Mouse (Mus musculus) limb, embryonic 14.5 days (tissue): Measurements from ENCODE around the gene Crybb1. TPM values are rescaled to one million over a fixed set of nuclear protein-coding genes. Genes with fewer than 3 reads are reported as not detected.

Experiments
- ATAC-seq: fragments of 200-750 bp; cut with Nextera tagmentation; 2 replicates; pipeline ENCODE4 v1.8.0; 2017; ENCODE audit warnings: low read depth, moderate number of reproducible peaks, moderate TSS enrichment; ENCODE audit not compliant: low FRiP score
- DNase-seq: peaks from one replicate; pipeline ENCODE4 v3.0.0-alpha.2; 2015; ENCODE audit warnings: low spot score
- H3K27ac ChIP-seq: fragments of 300-500 bp; sonication (generic); replicated peaks from 2 replicates; pipeline ENCODE4 v1.5.1; 2014; ENCODE audit warnings: low read depth, mild to moderate bottlenecking, low read length, moderate library complexity, mixed read lengths
- H3K27me3 ChIP-seq: fragments of 300-500 bp; sonication (generic); 2 replicates; pipeline ENCODE4 v1.6.1; 2014; ENCODE audit warnings: low read length, mixed read lengths; ENCODE audit not compliant: control insufficient read depth, insufficient read depth
- H3K36me3 ChIP-seq: fragments of 300-500 bp; sonication (generic); 2 replicates; pipeline ENCODE4 v1.6.1; 2014; ENCODE audit warnings: mild to moderate bottlenecking, low read length, moderate library complexity, mixed read lengths; ENCODE audit not compliant: control insufficient read depth, insufficient read depth
- H3K4me1 ChIP-seq: fragments of 300-500 bp; sonication (generic); 2 replicates; pipeline ENCODE4 v1.6.1; 2014; ENCODE audit warnings: antibody characterized with exemption, low read length, mixed read lengths; ENCODE audit not compliant: control insufficient read depth, insufficient read depth
- H3K4me2 ChIP-seq: fragments of 300-500 bp; sonication (generic); replicated peaks from 2 replicates; pipeline ENCODE4 v1.6.1; 2014; ENCODE audit warnings: low read depth, mild to moderate bottlenecking, low read length, moderate library complexity; ENCODE audit not compliant: severe bottlenecking
- H3K4me3 ChIP-seq: fragments of 300-500 bp; sonication (generic); replicated peaks from 2 replicates; pipeline ENCODE4 v1.5.1; 2014; ENCODE audit warnings: low read length
- H3K9ac ChIP-seq: fragments of 300-500 bp; sonication (generic); 2 replicates; pipeline ENCODE4 v1.6.1; 2014; ENCODE audit warnings: mild to moderate bottlenecking, low read depth, low read length, moderate library complexity; ENCODE audit not compliant: severe bottlenecking
- H3K9me3 ChIP-seq: fragments of 300-500 bp; sonication (generic); 2 replicates; pipeline ENCODE4 v1.6.1; 2016; ENCODE audit warnings: low read length; ENCODE audit not compliant: control insufficient read depth
- POLR2A ChIP-seq: fragments of 200-500 bp; IDR thresholded peaks from 2 replicates; pipeline ENCODE4 v1.8.0; 2012; ENCODE audit warnings: inconsistent platforms, mild to moderate bottlenecking, moderate library complexity, borderline replicate concordance; ENCODE audit not compliant: insufficient read depth, insufficient read length; ENCODE audit errors: extremely low read depth
- WGBS: fragments of 180-500 bp; shearing (Covaris S2); extraction: QIAGEN DNeasy Blood & Tissue Kit; methylation state at CpG from one replicate; pipeline ENCODE4 v1.1.7; 2014; 5-methylcytosine and 5-hydroxymethylcytosine counted together
- polyA plus RNA-seq, 2 experiments: library from polyadenylated mRNA; depleted of rRNA in 1 of 2; stranded (reverse) in 1 of 2; unstranded in 1 of 2; fragments of >200 nt; fragmentation: Nextera tagmentation in 1 of 2; extraction: Ambion mirVana in 1 of 2; gene quantifications; 2 replicates each; pipeline versions ENCODE4 v1.2.1 to v1.2.3; 2012 to 2014

The Crybb1 gene
- polyA plus RNA-seq, 2 experiments = 0.54 to 1.9 TPM

DNA sequence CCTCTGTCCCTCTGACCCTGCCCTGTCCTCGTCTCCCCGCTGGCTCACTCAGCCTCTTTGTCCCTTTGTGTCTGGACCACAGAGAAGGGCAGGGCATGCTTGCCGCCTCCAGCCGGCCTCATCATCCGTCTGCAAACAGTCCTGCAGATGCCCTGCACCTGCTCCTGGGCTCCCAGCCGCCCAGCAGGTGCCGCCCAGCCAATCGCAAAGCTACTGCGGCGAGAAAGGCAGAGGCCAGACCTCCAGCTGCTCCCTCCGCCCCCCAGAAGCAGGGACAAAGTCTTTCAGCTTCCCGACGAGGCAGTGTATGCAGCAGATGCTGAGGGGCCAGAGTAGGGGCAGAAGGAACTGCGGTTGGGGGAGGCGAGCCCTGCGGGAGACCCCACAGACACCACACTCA is 18.2 kb upstream of the Crybb1 start:
- DNase-seq (no peak), ATAC-seq (peak; percentile 69)
- Histone ChIP-seq H3K9me3 (no peaks in the 10 kb centered on the region), H3K36me3 (no peaks in the 10 kb centered on the region), H3K27me3 (peaks cover 9% of the 10 kb centered on the region; the same call in 1 of the 2 replicates), H3K27ac (no peak overlapping the region), H3K4me3 (no peak overlapping the region), H3K4me2 (no peak overlapping the region), H3K9ac (peak overlapping the region; percentile 34; the same call in 1 of the 2 replicates), H3K4me1 (peaks cover 4% of the 10 kb centered on the region; the same call in 1 of the 2 replicates)
- no peak for TF ChIP-seq POLR2A
- 4% methylated on average over 16 of the region's 16 CpGs for WGBS

DNA sequence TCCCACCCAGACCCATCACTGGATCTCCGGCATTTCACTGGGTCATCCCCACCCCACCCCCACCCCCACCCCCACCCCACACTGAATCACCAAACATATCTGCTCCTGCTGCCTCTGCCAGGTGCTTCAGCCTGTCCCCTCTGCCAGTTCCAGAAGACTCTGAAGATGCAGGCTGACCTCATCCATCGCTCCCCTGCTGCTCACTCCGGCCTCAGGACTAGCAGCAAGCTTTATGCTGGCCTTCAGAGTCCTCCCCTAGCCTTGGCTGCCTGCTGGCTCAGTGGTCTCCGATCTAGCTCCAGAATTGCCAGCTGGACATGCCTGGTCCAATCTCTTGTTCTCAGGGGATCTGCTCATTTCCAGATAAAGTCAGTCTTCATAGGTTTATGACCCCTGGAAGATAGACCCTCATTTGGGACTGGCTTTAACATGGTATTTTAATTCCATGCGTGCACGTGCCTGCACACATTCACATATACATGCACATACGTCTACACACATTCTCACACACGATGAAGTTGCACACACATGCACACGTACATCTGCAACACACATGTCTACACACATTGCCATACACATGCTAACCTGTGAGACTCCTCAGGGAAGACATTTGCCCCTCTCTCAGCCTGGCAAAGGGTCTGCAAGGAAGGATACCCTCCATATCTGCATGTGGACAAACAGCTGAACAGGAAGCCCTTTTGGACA is 17.6 kb upstream of the Crybb1 start:
- Histone ChIP-seq H3K4me2 (no peak overlapping the region), H3K4me3 (no peak overlapping the region), H3K4me1 (peaks cover 4% of the 10 kb centered on the region; the same call in 1 of the 2 replicates), H3K9ac (peak overlapping the region; percentile 34; the same call in 1 of the 2 replicates), H3K27me3 (peaks cover 9% of the 10 kb centered on the region; the same call in 1 of the 2 replicates), H3K27ac (no peak overlapping the region), H3K36me3 (no peaks in the 10 kb centered on the region), H3K9me3 (no peaks in the 10 kb centered on the region)
- DNase-seq = no peak
- ATAC-seq = no peak
- WGBS = 58% methylated on average over 8 of the region's 9 CpGs
- no peak for TF ChIP-seq POLR2A

DNA sequence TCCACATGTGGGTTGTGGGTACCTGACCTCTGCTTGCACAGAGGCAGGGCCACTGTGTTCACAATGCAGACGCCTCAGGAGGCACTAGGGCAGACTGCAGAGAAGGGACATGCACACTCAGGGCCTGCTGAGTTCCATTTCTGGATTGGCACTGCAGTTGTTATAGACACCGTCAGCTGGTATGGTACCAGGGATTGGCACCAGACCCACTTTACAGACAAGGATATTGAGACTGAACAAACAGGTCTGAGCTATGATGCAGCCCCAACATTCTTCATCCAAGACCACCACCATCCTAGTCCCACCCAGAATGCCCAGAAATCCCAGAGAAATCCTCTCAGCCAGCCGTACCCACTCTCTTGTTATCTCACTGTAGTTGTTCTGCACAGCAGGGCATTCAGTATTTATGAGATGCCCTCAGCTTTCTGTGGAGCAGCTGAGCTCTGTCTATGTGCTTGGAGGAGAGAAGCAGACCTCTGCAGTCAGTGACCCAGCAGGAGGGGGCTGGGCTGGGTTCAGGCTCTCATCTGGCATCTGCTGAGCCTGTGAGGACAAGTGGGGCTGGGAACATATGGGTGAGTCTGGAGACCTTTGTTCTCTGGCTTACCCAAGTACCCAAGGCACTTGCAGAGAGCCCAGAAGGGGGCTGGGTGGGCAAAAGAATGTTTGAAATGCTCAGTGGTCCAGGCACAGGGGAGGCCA is 16.7 kb upstream of the Crybb1 start:
- no peak overlapping the region for H3K4me2 ChIP-seq
- H3K9ac ChIP-seq = no peak overlapping the region
- H3K9me3 ChIP-seq = no peaks in the 10 kb centered on the region
- no peaks in the 10 kb centered on the region for H3K36me3 ChIP-seq
- peaks cover 4% of the 10 kb centered on the region; the same call in 1 of the 2 replicates for H3K4me1 ChIP-seq
- peaks cover 9% of the 10 kb centered on the region; the same call in 1 of the 2 replicates for H3K27me3 ChIP-seq
- no peak overlapping the region for H3K4me3 ChIP-seq
- TF ChIP-seq POLR2A = no peak
- H3K27ac ChIP-seq = no peak overlapping the region
- WGBS = 69% methylated on average over 3 of the region's 3 CpGs
- DNase-seq = no peak
- ATAC-seq = no peak

DNA sequence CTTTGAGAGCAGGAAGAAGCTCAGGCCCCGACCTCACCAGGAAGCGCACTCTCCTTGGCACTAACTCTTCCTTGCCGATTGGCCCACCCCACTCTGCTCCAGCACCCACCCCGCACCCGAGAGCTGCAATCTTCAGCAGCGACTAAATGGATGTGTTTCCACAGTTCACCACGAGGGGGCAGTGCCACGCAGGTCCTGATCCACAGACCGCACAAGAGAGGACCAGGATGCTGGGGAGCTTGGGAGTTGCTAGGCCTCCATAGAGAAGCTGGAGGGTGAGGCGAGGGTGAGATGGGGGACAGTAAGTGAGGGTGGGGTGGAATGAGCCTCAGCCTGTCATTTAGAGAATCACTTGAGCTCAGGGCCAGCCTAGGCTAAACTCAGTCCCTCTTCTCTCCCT is 14.9 kb upstream of the Crybb1 start:
- no peaks in the 10 kb centered on the region for H3K36me3 ChIP-seq
- no peak for TF ChIP-seq POLR2A
- peaks cover 4% of the 10 kb centered on the region; the same call in 1 of the 2 replicates for H3K4me1 ChIP-seq
- 3% methylated on average over 10 of the region's 10 CpGs for WGBS
- peaks cover 9% of the 10 kb centered on the region; the same call in 1 of the 2 replicates for H3K27me3 ChIP-seq
- no peak overlapping the region for H3K4me3 ChIP-seq
- peak; percentile 88 for DNase-seq
- no peak overlapping the region for H3K9ac ChIP-seq
- no peak overlapping the region for H3K27ac ChIP-seq
- peak overlapping the region; percentile 32; the same call in 1 of the 2 replicates for H3K4me2 ChIP-seq
- no peaks in the 10 kb centered on the region for H3K9me3 ChIP-seq
- ATAC-seq = 0 out of 2 replicates have a peak, but pooled peaks have one; percentile 43

DNA sequence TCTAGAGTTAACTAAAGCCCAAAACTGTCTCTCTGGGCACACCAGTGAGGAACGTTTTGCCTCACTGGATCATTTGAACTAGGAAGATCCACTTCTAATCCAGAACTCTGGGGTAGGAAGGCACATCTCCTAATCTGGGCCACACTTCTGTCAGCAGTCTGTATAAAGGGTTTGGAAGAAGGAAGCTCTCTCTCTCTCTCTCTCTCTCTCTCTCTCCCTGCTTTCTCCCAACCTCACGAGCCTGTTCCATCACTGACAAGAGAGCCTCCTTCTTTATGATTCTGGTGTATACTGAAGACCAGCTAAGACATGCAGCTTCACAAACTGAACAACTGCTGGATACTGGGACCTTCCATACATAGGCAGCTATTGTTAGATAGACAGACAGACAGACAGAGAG is 13.8 kb upstream of the Crybb1 start:
- Histone ChIP-seq H3K4me3 (no peak overlapping the region), H3K4me2 (no peak overlapping the region), H3K27me3 (peaks cover 5% of the 10 kb centered on the region; the same call in 1 of the 2 replicates), H3K27ac (no peak overlapping the region), H3K9me3 (no peaks in the 10 kb centered on the region), H3K4me1 (peaks cover 4% of the 10 kb centered on the region; the same call in 1 of the 2 replicates), H3K9ac (no peak overlapping the region), H3K36me3 (no peaks in the 10 kb centered on the region)
- ATAC-seq (no peak), DNase-seq (no peak)
- no peak for TF ChIP-seq POLR2A
- WGBS = 73% methylated on average over 2 of the region's 2 CpGs
